Mouse (Mus musculus) embryonic stem cell, embryonic (primary cell): Measurements from ENCODE around the gene Pmpca.

Experiments
- CTCF ChIA-PET, 4 experiments: fragments of 300-600 bp in 2 of 4; fragments of 350-600 bp in 2 of 4; sonication (Branson Sonifier 250); formaldehyde crosslinking; loops; one replicate each; lab custom pipeline; 2022; ENCODE audit warnings: inconsistent platforms in 2 of 4; lab: Charles Lee
- POLR2A ChIA-PET, 4 experiments: fragments of 300-600 bp in 2 of 4; fragments of 350-600 bp in 2 of 4; sonication (Branson Sonifier 250); formaldehyde crosslinking; loops; one replicate each; lab custom pipeline; 2022; ENCODE audit warnings: antibody characterized with exemption in 4 of 4, inconsistent platforms in 1 of 4; lab: Charles Lee

The Pmpca gene

GRCm38 (mm10) chr2:26398978-26399377 is 9.8 kb downstream of the Pmpca start:
- ChIA-PET CTCF (interaction anchor here in 3 of 4 experiments (1.8 to 4.8 kb wide), 5 partner anchors 10 to 74 kb away, joined by 4 to 28 read pairs (median 8); partner anchors contain the start of gene Inpp5e (in 3 of the 3)), POLR2A (interaction anchor here (0.5 to 14.2 kb wide), 19 partner anchors 7 to 236 kb away, joined by 3 to 127 read pairs (median 5); partner anchors contain the start of genes Entr1 (in 3 of the 4), Inpp5e (in 3 of the 4), Pmpca (in 3 of the 4) and Dnlz (in 1 of the 4))

GRCm38 (mm10) chr2:26399647-26400046 is 10.5 kb downstream of the Pmpca start:
- ChIA-PET CTCF (interaction anchor here in 2 of 4 experiments (1.9 to 4.8 kb wide), 2 partner anchors 9 to 10 kb away, joined by 5 to 28 read pairs; partner anchors contain the start of gene Inpp5e (in 2 of the 2)), POLR2A (interaction anchor here (0.6 to 14.2 kb wide), 17 partner anchors 8 to 179 kb away, joined by 3 to 127 read pairs (median 4); partner anchors contain the start of genes Entr1 (in 3 of the 4), Inpp5e (in 3 of the 4), Pmpca (in 3 of the 4) and Dnlz (in 1 of the 4))

- POLR2A ChIA-PET: interaction anchor here (0.6 to 14.2 kb wide), 16 partner anchors 8 to 178 kb away, joined by 3 to 127 read pairs (median 4); partner anchors contain the start of genes Entr1 (in 3 of the 4), Inpp5e (in 3 of the 4), Pmpca (in 3 of the 4) and Sec16a (in 1 of the 4)
Observed at GRCm38 (mm10) chr2:26400296-26400695, 11.2 kb downstream of the Pmpca start.

GRCm38 (mm10) chr2:26401023-26401422 is 11.9 kb downstream of the Pmpca start:
- CTCF ChIA-PET: interaction anchor here in 2 of 4 experiments (1.9 to 4.8 kb wide), 2 partner anchors 8 kb away, joined by 5 to 28 read pairs; partner anchors contain the start of gene Inpp5e (in 2 of the 2)
- POLR2A ChIA-PET: interaction anchor here in 3 of 4 experiments (0.7 to 14.2 kb wide), 11 partner anchors 9 to 76 kb away, joined by 3 to 127 read pairs (median 4); partner anchors contain the start of genes Entr1 (in 2 of the 3), Pmpca (in 2 of the 3), Inpp5e (in 1 of the 3) and Snapc4 (in 1 of the 3)

More at GRCm38 (mm10) chr2:26400296-26400695, 11.2 kb downstream of the Pmpca start:
- CTCF ChIA-PET: interaction anchor here in 2 of 4 experiments (1.9 to 4.8 kb wide), 2 partner anchors 9 kb away, joined by 5 to 28 read pairs; partner anchors contain the start of gene Inpp5e (in 2 of the 2)

- CTCF ChIA-PET: interaction anchor here in 2 of 4 experiments (0.5 to 1.9 kb wide), 2 partner anchors 220 to 249 kb away, joined by 3 to 8 read pairs; no protein-coding TSS in a partner anchor
- POLR2A ChIA-PET: interaction anchor here (0.7 to 14.2 kb wide), 20 partner anchors 7 to 209 kb away, joined by 3 to 127 read pairs (median 4); partner anchors contain the start of genes Entr1 (in 2 of the 4), Pmpca (in 2 of the 4), Inpp5e (in 1 of the 4) and Sec16a (in 1 of the 4)
Observed at GRCm38 (mm10) chr2:26402265-26402664, 13.1 kb downstream of the Pmpca start.

- ChIA-PET POLR2A (interaction anchor here (0.7 to 9.9 kb wide), 20 partner anchors 8 to 271 kb away, joined by 3 to 90 read pairs (median 3); partner anchors contain the start of genes Entr1 (in 2 of the 4), Pmpca (in 2 of the 4) and Sec16a (in 1 of the 4)), CTCF (interaction anchor here in 1 of 4 experiments (1.9 kb wide), 1 partner anchor 250 kb away, joined by 8 read pairs; no protein-coding TSS in a partner anchor)
Observed at GRCm38 (mm10) chr2:26403306-26403705, 14.2 kb downstream of the Pmpca start.

- CTCF ChIA-PET: interaction anchor here (0.5 to 3.7 kb wide), 115 partner anchors 9 to 1386 kb away, joined by 3 to 34 read pairs (median 5); partner anchors contain the start of genes Dnlz (in 3 of the 4), Snapc4 (in 3 of the 4), Entr1 (in 2 of the 4) and Gm20532 (in 2 of the 4)
- POLR2A ChIA-PET: interaction anchor here (0.6 to 5.7 kb wide), 97 partner anchors 8 to 511 kb away, joined by 3 to 127 read pairs (median 5); partner anchors contain the start of genes Dnlz (in 3 of the 4), Sec16a (in 3 of the 4), Snapc4 (in 3 of the 4) and Entr1 (in 2 of the 4)
Observed at GRCm38 (mm10) chr2:26408515-26409356, 19.6 kb downstream of the Pmpca start, which contains the start of gene Inpp5e. Gene Inpp5e (minus strand): TSS chr2:26409203.

GRCm38 (mm10) chr2:26409362-26409761 is 20.2 kb downstream of the Pmpca start:
- ChIA-PET CTCF (interaction anchor here (0.6 to 3.7 kb wide), 108 partner anchors 9 to 722 kb away, joined by 3 to 34 read pairs (median 5); partner anchors contain the start of genes Dnlz (in 3 of the 4), Snapc4 (in 3 of the 4), Entr1 (in 2 of the 4) and Gm20532 (in 2 of the 4)), POLR2A (interaction anchor here (0.6 to 5.7 kb wide), 95 partner anchors 8 to 511 kb away, joined by 3 to 127 read pairs (median 5); partner anchors contain the start of genes Dnlz (in 3 of the 4), Sec16a (in 3 of the 4), Snapc4 (in 3 of the 4) and Entr1 (in 2 of the 4))

- POLR2A ChIA-PET: interaction anchor here in 3 of 4 experiments (0.5 to 5.7 kb wide), 24 partner anchors 9 to 257 kb away, joined by 3 to 127 read pairs (median 8); partner anchors contain the start of genes Sec16a (in 3 of the 3), Entr1 (in 2 of the 3), Pmpca (in 2 of the 3) and Dnlz (in 1 of the 3)
- CTCF ChIA-PET: interaction anchor here (0.5 to 3.7 kb wide), 25 partner anchors 12 to 1131 kb away, joined by 3 to 34 read pairs (median 7); partner anchors contain the start of genes Dnlz (in 1 of the 4), Entr1 (in 1 of the 4), Gm20532 (in 1 of the 4) and Gpsm1 (in 1 of the 4)
Observed at GRCm38 (mm10) chr2:26410091-26410490, 21.0 kb downstream of the Pmpca start.

- ChIA-PET CTCF (interaction anchor here in 2 of 4 experiments (0.5 to 3.7 kb wide), 4 partner anchors 23 to 430 kb away, joined by 3 to 28 read pairs (median 14); no protein-coding TSS in a partner anchor), POLR2A (interaction anchor here in 2 of 4 experiments (0.7 to 5.7 kb wide), 7 partner anchors 8 to 53 kb away, joined by 3 to 127 read pairs (median 4); partner anchors contain the start of genes Entr1 (in 1 of the 2), Pmpca (in 1 of the 2) and Sec16a (in 1 of the 2))
Observed at GRCm38 (mm10) chr2:26410931-26411411, 21.8 kb downstream of the Pmpca start.

- POLR2A ChIA-PET: interaction anchor here in 3 of 4 experiments (0.6 to 2.4 kb wide), 13 partner anchors 8 to 203 kb away, joined by 3 to 11 read pairs (median 5); partner anchors contain the start of gene Inpp5e (in 1 of the 3)
- CTCF ChIA-PET: interaction anchor here in 2 of 4 experiments (1.4 to 3.4 kb wide), 3 partner anchors 8 to 12 kb away, joined by 3 to 16 read pairs (median 16); partner anchors contain the start of gene Inpp5e (in 2 of the 2)
Observed at GRCm38 (mm10) chr2:26417066-26417465, 27.9 kb downstream of the Pmpca start.

GRCm38 (mm10) chr2:26418120-26418519 is 29.0 kb downstream of the Pmpca start:
- ChIA-PET CTCF (interaction anchor here in 2 of 4 experiments (1.4 to 3.4 kb wide), 3 partner anchors 9 to 11 kb away, joined by 3 to 16 read pairs (median 16); partner anchors contain the start of gene Inpp5e (in 2 of the 2)), POLR2A (interaction anchor here in 3 of 4 experiments (0.5 to 2.4 kb wide), 13 partner anchors 9 to 202 kb away, joined by 3 to 11 read pairs (median 5); partner anchors contain the start of gene Inpp5e (in 1 of the 3))

- POLR2A ChIA-PET: interaction anchor here in 3 of 4 experiments (0.6 to 1.6 kb wide), 8 partner anchors 11 to 189 kb away, joined by 3 to 6 read pairs (median 3); partner anchors contain the start of genes Inpp5e (in 2 of the 3) and Dnlz (in 1 of the 3)
- CTCF ChIA-PET: interaction anchor here in 1 of 4 experiments (1.3 to 1.8 kb wide), 2 partner anchors 13 to 268 kb away, joined by 3 to 8 read pairs; partner anchors contain the start of gene Inpp5e
Observed at GRCm38 (mm10) chr2:26421969-26422368, 32.8 kb downstream of the Pmpca start.

- POLR2A ChIA-PET: interaction anchor here in 3 of 4 experiments (0.9 to 1.6 kb wide), 5 partner anchors 13 to 71 kb away, joined by 3 to 6 read pairs (median 3); partner anchors contain the start of genes Dnlz (in 1 of the 3), Inpp5e (in 1 of the 3) and Sec16a (in 1 of the 3)
- CTCF ChIA-PET: interaction anchor here in 1 of 4 experiments (1.8 kb wide), 1 partner anchor 14 kb away, joined by 8 read pairs; the partner anchor contains the start of gene Inpp5e
Observed at GRCm38 (mm10) chr2:26423086-26423485, 33.9 kb downstream of the Pmpca start.

GRCm38 (mm10) chr2:26424541-26424940 is 35.4 kb downstream of the Pmpca start:
- POLR2A ChIA-PET: no interaction called here

More at GRCm38 (mm10) chr2:26424541-26424940, 35.4 kb downstream of the Pmpca start:
- CTCF ChIA-PET: no interaction called here
